Mouse (Mus musculus) G1E (cell line): ENCODE measurements around the gene Dnm3.

Experiments used
- CTCF ChIP-seq: IDR thresholded peaks from 2 replicates; pipeline ENCODE4 v1.5.1; 2012; ENCODE audit warnings: low read depth, low read length, inconsistent platforms, mixed read lengths
- GATA1 ChIP-seq: IDR thresholded peaks from 2 replicates; pipeline ENCODE4 v1.6.1; 2012; ENCODE audit warnings: borderline replicate concordance, low read length, inconsistent platforms, mixed read lengths
- POLR2AphosphoS5 ChIP-seq: IDR thresholded peaks from 2 replicates; pipeline ENCODE4 v1.6.1; 2012; ENCODE audit warnings: low read depth, low read length, inconsistent platforms; ENCODE audit not compliant: insufficient replicate concordance
- TAL1 ChIP-seq: conservative IDR thresholded peaks from 2 replicates; pipeline ENCODE4 v1.6.1; 2012; ENCODE audit warnings: low read depth, low read length, inconsistent platforms, mixed read lengths

- TF ChIP-seq CTCF (no peak), TAL1 (no peak), GATA1 (no peak), POLR2AphosphoS5 (no peak)
These were observed 19.1 kb downstream of the Dnm3 start for GRCm38 (mm10) chr1:162458711-162459110.
